Mouse (Mus musculus) neural tube, embryonic 15.5 days (tissue): ENCODE measurements around the gene Gm10320. TPM values are rescaled to one million over a fixed set of nuclear protein-coding genes. Genes with fewer than 3 reads are reported as not detected.

Experiments used
- ATAC-seq: fragments of 200-750 bp; cut with Nextera tagmentation; 2 replicates; pipeline ENCODE4 v1.8.0; 2017; ENCODE audit warnings: mild to moderate bottlenecking, moderate TSS enrichment, moderate library complexity; ENCODE audit not compliant: low FRiP score
- H3K27ac ChIP-seq: fragments of 300-500 bp; sonication (generic); replicated peaks from 2 replicates; pipeline ENCODE4 v1.5.1; 2015; ENCODE audit warnings: mild to moderate bottlenecking, inconsistent platforms
- H3K27me3 ChIP-seq: fragments of 300-500 bp; sonication (generic); replicated peaks from 2 replicates; pipeline ENCODE4 v1.6.1; 2015; ENCODE audit warnings: inconsistent platforms
- H3K36me3 ChIP-seq: fragments of 300-500 bp; sonication (generic); 2 replicates; pipeline ENCODE4 v1.6.1; 2015; ENCODE audit warnings: inconsistent platforms
- H3K4me1 ChIP-seq: fragments of 300-500 bp; sonication (generic); 2 replicates; pipeline ENCODE4 v1.6.1; 2015; ENCODE audit warnings: inconsistent platforms
- H3K4me2 ChIP-seq: fragments of 300-500 bp; sonication (generic); 2 replicates; pipeline ENCODE4 v1.6.1; 2015; ENCODE audit warnings: inconsistent platforms, mild to moderate bottlenecking, moderate library complexity
- H3K4me3 ChIP-seq: fragments of 300-500 bp; sonication (generic); replicated peaks from 2 replicates; pipeline ENCODE4 v1.5.1; 2015; ENCODE audit warnings: mild to moderate bottlenecking, inconsistent platforms
- H3K9ac ChIP-seq: fragments of 300-500 bp; sonication (generic); replicated peaks from 2 replicates; pipeline ENCODE4 v1.6.1; 2015; ENCODE audit warnings: mild to moderate bottlenecking, inconsistent platforms
- H3K9me3 ChIP-seq: fragments of 300-500 bp; sonication (generic); replicated peaks from 2 replicates; pipeline ENCODE4 v1.6.1; 2016; ENCODE audit warnings: inconsistent platforms
- WGBS: fragments of 180-500 bp; shearing (Covaris S2); methylation state at CpG from one replicate; pipeline ENCODE4 v1.1.7; 2015; ENCODE audit warnings: mixed read lengths; 5-methylcytosine and 5-hydroxymethylcytosine counted together
- polyA plus RNA-seq: library from polyadenylated mRNA; unstranded; fragments of >200 nt; fragmentation: Nextera tagmentation; extraction: Ambion mirVana; gene quantifications from 2 replicates; pipeline ENCODE4 v1.2.1, GENCODE M21; 2015

Gene Gm10320
- polyA plus RNA-seq, 1 experiment from 2014 or later = 0.74 TPM

DNA sequence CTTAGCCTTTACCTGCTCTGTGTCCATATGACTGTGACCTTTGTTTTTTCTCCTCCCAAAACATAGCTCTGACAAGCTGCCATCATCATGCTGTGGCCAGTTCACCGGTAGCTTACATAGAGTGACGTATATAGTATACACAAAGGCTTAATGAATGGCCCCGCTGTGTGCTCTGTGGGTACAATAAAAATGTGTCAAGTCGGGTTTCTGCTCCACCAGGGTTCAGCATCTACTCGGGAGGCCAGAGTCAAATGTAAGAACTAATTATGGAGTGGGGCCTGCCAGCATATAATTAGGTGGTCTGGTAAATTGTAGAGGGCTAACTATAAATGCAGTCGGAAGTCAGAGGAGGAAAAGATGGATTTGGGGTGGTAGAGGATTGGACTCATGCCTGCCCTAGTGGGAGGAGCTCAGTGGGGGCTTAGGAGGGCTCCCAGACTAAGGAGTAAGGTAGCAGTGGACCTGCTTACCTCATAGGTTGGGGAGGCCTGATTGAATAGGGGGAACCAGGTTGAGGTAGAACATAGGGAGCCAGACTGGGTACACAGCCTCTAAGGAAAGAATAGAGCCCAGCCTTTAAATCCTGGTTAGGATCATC lies 32.0 kb upstream of the Gm10320 start:
- 60% methylated on average over 6 of the region's 6 CpGs for WGBS
- H3K27me3 ChIP-seq = no peaks in the 10 kb centered on the region
- H3K27ac ChIP-seq = no peak overlapping the region
- H3K9ac ChIP-seq = no peak overlapping the region
- no peak overlapping the region for H3K4me3 ChIP-seq
- H3K9me3 ChIP-seq = 0 out of 2 replicates have a peak, but pooled peaks cover 3% of the 10 kb centered on the region
- H3K36me3 ChIP-seq = no peaks in the 10 kb centered on the region
- no peaks in the 10 kb centered on the region for H3K4me1 ChIP-seq
- ATAC-seq = no peak
- H3K4me2 ChIP-seq = no peak overlapping the region

DNA sequence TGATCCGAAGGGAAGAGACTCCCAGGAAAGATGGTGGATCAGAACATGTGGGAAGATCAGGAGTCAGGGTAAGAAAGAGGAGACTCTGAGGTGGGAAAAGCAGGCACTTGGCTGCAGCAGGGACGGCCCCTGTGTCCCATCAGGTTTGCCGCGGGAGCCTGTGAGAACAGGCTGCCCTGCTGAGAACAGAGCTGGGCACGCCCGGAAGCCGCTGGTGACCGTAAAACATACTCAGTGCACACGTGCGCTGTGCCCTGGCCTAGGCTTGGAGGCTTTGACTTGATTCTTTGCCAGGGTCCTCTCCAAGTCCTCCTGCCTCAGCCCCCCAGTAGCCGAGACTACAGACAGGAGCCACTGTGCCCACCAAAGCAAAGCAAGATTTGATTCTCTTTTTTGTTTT lies 26.5 kb upstream of the Gm10320 start:
- H3K4me1 ChIP-seq = no peaks in the 10 kb centered on the region
- no peak for ATAC-seq
- 20% methylated on average over 11 of the region's 11 CpGs for WGBS
- no peak overlapping the region for H3K27ac ChIP-seq
- H3K9me3 ChIP-seq = 0 out of 2 replicates have a peak, but pooled peaks cover 3% of the 10 kb centered on the region
- no peaks in the 10 kb centered on the region for H3K36me3 ChIP-seq
- no peak overlapping the region for H3K9ac ChIP-seq
- no peak overlapping the region for H3K4me3 ChIP-seq
- H3K4me2 ChIP-seq = peak overlapping the region; percentile 3; the same call in 1 of the 2 replicates
- 0 out of 2 replicates have a peak, but pooled peaks cover 2% of the 10 kb centered on the region for H3K27me3 ChIP-seq

GRCm38 (mm10) chr13:98517666-98518065 lies 25.9 kb upstream of the Gm10320 start:
- Histone ChIP-seq H3K9me3 (0 out of 2 replicates have a peak, but pooled peaks cover 3% of the 10 kb centered on the region), H3K4me1 (no peaks in the 10 kb centered on the region), H3K4me2 (no peak overlapping the region), H3K36me3 (no peaks in the 10 kb centered on the region), H3K27me3 (0 out of 2 replicates have a peak, but pooled peaks cover 2% of the 10 kb centered on the region), H3K9ac (no peak overlapping the region), H3K4me3 (no peak overlapping the region), H3K27ac (no peak overlapping the region)
- no peak for ATAC-seq
- 68% methylated on average over 5 of the region's 5 CpGs for WGBS

DNA sequence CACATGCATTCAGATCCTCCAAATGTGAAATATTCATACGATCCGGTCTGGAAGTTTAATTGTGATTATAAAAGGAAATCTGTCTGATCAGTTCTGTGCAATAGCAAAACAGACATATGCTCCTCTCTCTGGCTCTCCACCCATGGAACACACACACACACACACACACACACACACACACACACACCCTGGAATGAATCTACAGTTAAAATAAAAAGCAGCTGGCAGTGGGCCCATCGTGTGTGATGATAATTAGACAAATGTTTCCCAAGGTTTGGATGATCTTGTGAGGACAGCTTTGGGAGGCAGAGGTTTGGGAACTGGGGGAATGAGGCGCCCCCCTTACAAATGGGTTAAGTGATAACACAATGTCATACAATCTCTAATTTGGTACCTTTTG lies 25.2 kb upstream of the Gm10320 start:
- H3K27ac ChIP-seq = no peak overlapping the region
- H3K36me3 ChIP-seq = no peaks in the 10 kb centered on the region
- ATAC-seq = no peak
- 80% methylated on average over 4 of the region's 4 CpGs for WGBS
- no peak overlapping the region for H3K4me3 ChIP-seq
- no peak overlapping the region for H3K4me2 ChIP-seq
- 0 out of 2 replicates have a peak, but pooled peaks cover 2% of the 10 kb centered on the region for H3K27me3 ChIP-seq
- no peaks in the 10 kb centered on the region for H3K9me3 ChIP-seq
- H3K4me1 ChIP-seq = no peaks in the 10 kb centered on the region
- H3K9ac ChIP-seq = no peak overlapping the region

GRCm38 (mm10) chr13:98512066-98512465 lies 20.3 kb upstream of the Gm10320 start:
- Histone ChIP-seq H3K9ac (no peak overlapping the region), H3K4me2 (no peak overlapping the region), H3K27ac (no peak overlapping the region), H3K4me3 (no peak overlapping the region), H3K27me3 (peaks cover 15% of the 10 kb centered on the region), H3K4me1 (no peaks in the 10 kb centered on the region), H3K9me3 (no peaks in the 10 kb centered on the region), H3K36me3 (no peaks in the 10 kb centered on the region)
- 81% methylated on average over 4 of the region's 4 CpGs for WGBS
- ATAC-seq = no peak

DNA sequence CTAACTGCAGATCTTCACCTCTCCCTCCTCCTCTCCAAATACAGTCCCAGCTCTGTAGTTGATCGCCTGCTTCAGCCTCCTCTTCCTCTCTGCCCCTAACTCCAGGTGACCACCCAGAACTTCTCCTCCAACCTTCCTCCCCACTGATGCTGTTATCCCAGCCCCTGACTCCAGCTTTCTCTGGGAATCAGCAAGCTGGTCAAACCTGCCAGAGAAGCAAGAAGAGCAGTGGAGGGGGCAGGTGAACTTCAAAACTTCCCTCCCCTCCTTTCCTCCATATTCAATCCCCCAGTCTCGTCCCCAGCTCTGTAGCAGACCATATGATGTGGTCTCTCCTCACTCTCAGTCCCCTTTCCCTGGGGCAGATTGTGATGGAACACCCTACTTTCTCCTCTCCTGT lies 15.9 kb upstream of the Gm10320 start:
- H3K9me3 ChIP-seq = no peaks in the 10 kb centered on the region
- peaks cover 12% of the 10 kb centered on the region for H3K4me1 ChIP-seq
- no peak for ATAC-seq
- H3K27ac ChIP-seq = no peak overlapping the region
- H3K9ac ChIP-seq = no peak overlapping the region
- 58% methylated on average over 2 of the region's 2 CpGs for WGBS
- no peaks in the 10 kb centered on the region for H3K36me3 ChIP-seq
- H3K4me3 ChIP-seq = no peak overlapping the region
- no peak overlapping the region for H3K4me2 ChIP-seq
- peaks cover 53% of the 10 kb centered on the region for H3K27me3 ChIP-seq

- no peaks in the 10 kb centered on the region for H3K9me3 ChIP-seq
- no peak overlapping the region for H3K4me2 ChIP-seq
- H3K4me3 ChIP-seq = no peak overlapping the region
- peaks cover 63% of the 10 kb centered on the region for H3K27me3 ChIP-seq
- no peak overlapping the region for H3K9ac ChIP-seq
- 32% methylated on average over 4 of the region's 4 CpGs for WGBS
- peaks cover 13% of the 10 kb centered on the region for H3K4me1 ChIP-seq
- ATAC-seq = no peak
- H3K36me3 ChIP-seq = no peaks in the 10 kb centered on the region
- no peak overlapping the region for H3K27ac ChIP-seq
Observed at GRCm38 (mm10) chr13:98506496-98506895, 14.7 kb upstream of the Gm10320 start.

DNA sequence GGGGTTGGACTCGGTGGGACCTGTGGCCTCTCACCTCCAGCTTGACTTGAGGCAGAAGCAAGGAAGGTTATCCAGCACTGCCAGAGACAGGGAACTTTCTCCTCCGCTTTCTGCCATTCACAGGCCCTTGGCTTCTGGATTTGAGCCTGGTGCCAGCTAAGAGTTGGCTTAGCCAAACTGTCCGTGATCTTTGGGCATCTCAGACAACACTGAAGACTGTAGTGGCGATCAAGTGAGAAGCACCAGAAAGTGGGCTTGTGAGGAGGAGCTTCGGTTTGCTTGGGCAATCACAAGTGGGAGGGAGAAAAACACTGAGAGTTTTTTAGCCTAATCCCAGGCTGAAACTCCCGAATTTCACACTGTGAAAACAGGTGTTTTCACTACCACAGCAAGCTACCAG lies 14.2 kb upstream of the Gm10320 start:
- no peak overlapping the region for H3K4me2 ChIP-seq
- H3K36me3 ChIP-seq = no peaks in the 10 kb centered on the region
- peaks cover 68% of the 10 kb centered on the region for H3K27me3 ChIP-seq
- H3K4me1 ChIP-seq = peaks cover 13% of the 10 kb centered on the region
- no peak overlapping the region for H3K4me3 ChIP-seq
- no peak overlapping the region for H3K9ac ChIP-seq
- no peaks in the 10 kb centered on the region for H3K9me3 ChIP-seq
- ATAC-seq = no peak
- no peak overlapping the region for H3K27ac ChIP-seq
- 26% methylated on average over 6 of the region's 6 CpGs for WGBS

DNA sequence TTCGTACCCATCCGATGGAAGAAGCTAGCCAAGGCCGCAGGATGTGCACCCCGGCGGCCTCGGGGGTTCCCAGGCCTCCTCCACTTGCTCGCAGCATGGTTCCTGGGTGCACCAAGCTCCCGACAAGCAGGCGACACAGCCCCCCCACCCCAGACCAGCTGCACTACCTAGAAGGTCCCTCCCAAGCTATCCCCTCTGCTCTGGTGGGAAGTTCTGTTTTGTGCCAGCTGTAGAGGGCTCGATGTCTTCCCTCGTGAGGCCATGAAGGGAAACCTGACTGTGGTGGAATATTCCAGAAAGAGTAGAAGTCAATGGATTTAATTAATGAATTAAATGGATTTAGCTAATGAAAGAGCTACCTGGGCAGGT lies 13.7 kb upstream of the Gm10320 start:
- Histone ChIP-seq H3K4me2 (no peak overlapping the region), H3K27me3 (peaks cover 74% of the 10 kb centered on the region), H3K4me1 (peaks cover 13% of the 10 kb centered on the region), H3K9me3 (no peaks in the 10 kb centered on the region), H3K36me3 (no peaks in the 10 kb centered on the region), H3K4me3 (no peak overlapping the region), H3K9ac (no peak overlapping the region), H3K27ac (no peak overlapping the region)
- WGBS = 7% methylated on average over 11 of the region's 11 CpGs
- no peak for ATAC-seq

- Histone ChIP-seq H3K9ac (no peak overlapping the region), H3K4me1 (peaks cover 13% of the 10 kb centered on the region), H3K27me3 (peaks cover 80% of the 10 kb centered on the region), H3K4me2 (peak overlapping the region; percentile 51), H3K4me3 (peak overlapping the region; percentile 24), H3K27ac (no peak overlapping the region), H3K36me3 (no peaks in the 10 kb centered on the region), H3K9me3 (no peaks in the 10 kb centered on the region)
- WGBS = under 1% methylated on average over 42 of the region's 51 CpGs
- no peak for ATAC-seq
Observed at GRCm38 (mm10) chr13:98504661-98505488, 13.1 kb upstream of the Gm10320 start.

DNA sequence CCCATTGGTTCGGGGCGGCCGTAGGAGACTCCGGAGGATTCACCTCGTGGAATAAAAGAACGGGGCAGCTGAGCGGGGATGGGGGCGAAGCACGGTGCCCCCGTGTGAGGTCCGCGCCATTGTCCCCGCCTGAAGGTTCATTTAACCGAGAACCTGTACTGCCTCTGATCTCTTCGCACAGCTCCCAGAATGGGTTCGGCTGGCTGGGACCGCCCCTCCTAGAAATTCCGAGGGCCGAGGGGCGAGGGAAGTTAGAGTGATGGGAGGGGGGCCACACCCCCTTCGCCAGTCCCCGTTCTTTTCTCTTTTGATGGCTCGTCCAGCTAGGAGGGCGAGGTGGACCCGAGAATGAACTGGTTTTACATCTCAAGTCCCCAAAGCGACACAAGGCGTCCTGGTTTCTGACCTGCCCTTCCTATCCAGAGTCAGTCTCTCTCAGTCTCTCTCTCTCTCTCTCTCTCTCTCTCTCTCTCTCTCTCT lies 12.4 kb upstream of the Gm10320 start:
- H3K27me3 ChIP-seq = peaks cover 85% of the 10 kb centered on the region
- H3K9me3 ChIP-seq = no peaks in the 10 kb centered on the region
- no peaks in the 10 kb centered on the region for H3K36me3 ChIP-seq
- 1% methylated on average over 26 of the region's 27 CpGs for WGBS
- no peak for ATAC-seq
- peaks cover 13% of the 10 kb centered on the region for H3K4me1 ChIP-seq
- H3K27ac ChIP-seq = no peak overlapping the region
- no peak overlapping the region for H3K9ac ChIP-seq
- H3K4me3 ChIP-seq = peak overlapping the region; percentile 17; the same call in 1 of the 2 replicates
- H3K4me2 ChIP-seq = peak overlapping the region; percentile 51

GRCm38 (mm10) chr13:98503601-98504000 lies 11.8 kb upstream of the Gm10320 start:
- WGBS = 2% methylated on average over 8 of the region's 8 CpGs
- no peaks in the 10 kb centered on the region for H3K9me3 ChIP-seq
- no peak overlapping the region; the same call in 1 of the 2 replicates for H3K4me2 ChIP-seq
- H3K4me3 ChIP-seq = no peak overlapping the region
- H3K27me3 ChIP-seq = peaks cover 90% of the 10 kb centered on the region
- no peak for ATAC-seq
- H3K9ac ChIP-seq = no peak overlapping the region
- H3K36me3 ChIP-seq = no peaks in the 10 kb centered on the region
- H3K27ac ChIP-seq = no peak overlapping the region
- H3K4me1 ChIP-seq = peaks cover 13% of the 10 kb centered on the region
